Mouse (Mus musculus): ENCODE data around the gene Clns1a. TPM values are rescaled to one million over a fixed set of nuclear protein-coding genes. Genes with fewer than 3 reads are reported as not detected.

The Clns1a gene
- 174 and 179 TPM in 2 replicates for polyA plus RNA-seq (2015; fragmentation: Nextera tagmentation; extraction: Ambion mirVana)

DNA sequence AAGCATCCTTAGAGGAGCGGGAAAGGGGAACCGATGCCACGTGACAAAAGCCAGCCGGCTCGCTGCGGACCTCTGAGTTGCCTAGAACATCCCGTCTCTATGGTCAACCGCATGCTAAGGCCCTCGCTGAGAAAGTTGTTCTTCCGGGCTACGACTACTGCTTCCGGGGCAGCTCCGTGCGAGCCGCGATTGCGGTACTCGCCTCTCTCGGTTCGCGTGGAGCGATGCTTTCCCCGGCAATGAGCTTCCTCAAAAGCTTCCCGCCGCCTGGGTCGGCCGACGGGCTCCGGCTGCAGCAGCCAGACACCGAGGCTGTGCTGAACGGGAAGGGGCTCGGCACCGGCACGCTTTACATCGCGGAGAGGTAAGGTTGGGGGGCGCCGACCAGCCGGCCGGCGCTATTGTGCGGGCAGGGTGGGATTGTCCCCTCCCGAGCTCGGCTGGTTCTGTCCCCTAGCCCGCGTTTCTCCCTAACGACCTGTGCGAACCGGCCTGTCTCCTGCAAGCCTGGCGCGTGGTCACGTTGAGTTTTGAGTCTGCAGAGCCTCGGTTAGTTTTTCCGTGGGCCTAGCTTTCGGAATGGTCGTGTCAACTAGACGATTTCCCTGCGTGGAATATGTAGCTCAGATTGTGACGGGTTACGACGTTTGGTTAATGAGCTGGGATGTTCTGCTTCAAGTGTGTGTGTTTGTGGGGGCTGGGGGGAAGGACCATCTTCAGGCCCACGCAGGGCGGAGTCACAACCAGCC lies at the start of gene Clns1a:
Gene Clns1a (plus strand): TSS at position 129 of the 749 bp plus-strand sequence.
- ATAC-seq (replicated peaks): peak; percentile 99
- Histone ChIP-seq H3K4me2 (peak within 1 kb of the TSS; percentile 79), H3K9me3 (no peaks in the 10 kb centered on the region), H3K9ac (peak within 1 kb of the TSS; percentile 79), H3K4me1 (peaks cover 24% of the 10 kb centered on the region), H3K27me3 (replicated peaks) (no peaks in the 10 kb centered on the region), H3K4me3 (peak within 1 kb of the TSS; percentile 93), H3K27ac (peak within 1 kb of the TSS; percentile 82), H3K36me3 (replicated peaks) (peaks cover 10% of the 10 kb centered on the region; the same call in 1 of the 2 replicates)
- under 1% methylated on average over 63 of the region's 63 CpGs for WGBS

- Histone ChIP-seq H3K4me3 (no peak overlapping the region), H3K27ac (no peak overlapping the region), H3K4me1 (0 out of 2 replicates have a peak, but pooled peaks cover under 1% of the 10 kb centered on the region), H3K4me2 (no peak overlapping the region), H3K36me3 (replicated peaks) (no peaks in the 10 kb centered on the region), H3K9me3 (no peaks in the 10 kb centered on the region), H3K27me3 (replicated peaks) (no peaks in the 10 kb centered on the region), H3K9ac (no peak overlapping the region)
- no peak for ATAC-seq (replicated peaks)
- 92% methylated on average over 5 of the region's 5 CpGs for WGBS
Observed at GRCm38 (mm10) chr7:97647656-97648055, 48.8 kb upstream of the Clns1a start.

DNA sequence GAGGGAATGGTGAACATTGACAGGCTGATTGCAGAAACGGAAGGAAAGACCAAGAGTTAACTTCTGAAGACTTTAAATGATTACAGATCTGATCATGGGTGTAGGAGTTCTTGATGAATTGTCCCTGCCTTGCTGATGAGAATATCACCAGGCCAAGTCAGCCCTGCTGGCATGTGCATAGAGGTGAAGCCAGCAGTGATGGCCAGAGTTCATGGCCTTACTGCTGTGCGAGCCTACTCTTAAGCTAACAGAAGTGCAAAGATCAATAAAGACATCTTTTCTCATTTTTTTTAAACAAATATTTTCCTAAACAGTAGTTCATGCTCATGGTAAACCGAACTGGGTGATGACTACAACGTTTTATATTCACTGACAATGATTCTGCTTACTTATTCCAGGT lies 45.7 kb upstream of the Clns1a start:
- Histone ChIP-seq H3K36me3 (replicated peaks) (no peaks in the 10 kb centered on the region; the same call in 1 of the 2 replicates), H3K9ac (no peak overlapping the region), H3K4me3 (no peak overlapping the region), H3K27ac (no peak overlapping the region), H3K4me1 (no peaks in the 10 kb centered on the region), H3K27me3 (replicated peaks) (no peaks in the 10 kb centered on the region), H3K4me2 (no peak overlapping the region), H3K9me3 (no peaks in the 10 kb centered on the region)
- 91% methylated on average over 4 of the region's 4 CpGs for WGBS
- ATAC-seq (replicated peaks): no peak

DNA sequence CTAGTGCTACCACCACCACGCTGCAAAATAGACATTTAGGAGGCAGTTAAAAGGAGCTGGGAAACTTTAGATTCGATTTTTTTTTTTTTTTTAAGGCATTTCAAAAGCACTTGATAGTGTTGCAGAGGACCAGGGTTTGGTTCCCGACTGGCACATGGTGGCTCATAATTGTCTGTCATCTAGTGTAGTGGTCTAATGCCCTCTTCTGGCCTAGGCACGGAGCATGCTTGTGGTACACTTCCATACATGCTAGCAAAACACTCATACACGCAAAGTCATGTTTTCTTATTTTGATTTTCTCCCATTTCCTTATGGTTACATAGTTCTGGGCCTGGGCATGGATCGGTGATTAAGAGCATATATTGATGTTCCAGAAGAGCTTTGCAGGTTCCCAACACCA lies 40.3 kb upstream of the Clns1a start:
- ATAC-seq (replicated peaks): no peak
- Histone ChIP-seq H3K4me1 (no peaks in the 10 kb centered on the region), H3K27me3 (replicated peaks) (no peaks in the 10 kb centered on the region), H3K36me3 (replicated peaks) (no peaks in the 10 kb centered on the region; the same call in 1 of the 2 replicates), H3K9me3 (no peaks in the 10 kb centered on the region), H3K4me3 (no peak overlapping the region), H3K9ac (no peak overlapping the region), H3K4me2 (no peak overlapping the region), H3K27ac (no peak overlapping the region)
- WGBS: 93% methylated on average over 6 of the region's 6 CpGs

DNA sequence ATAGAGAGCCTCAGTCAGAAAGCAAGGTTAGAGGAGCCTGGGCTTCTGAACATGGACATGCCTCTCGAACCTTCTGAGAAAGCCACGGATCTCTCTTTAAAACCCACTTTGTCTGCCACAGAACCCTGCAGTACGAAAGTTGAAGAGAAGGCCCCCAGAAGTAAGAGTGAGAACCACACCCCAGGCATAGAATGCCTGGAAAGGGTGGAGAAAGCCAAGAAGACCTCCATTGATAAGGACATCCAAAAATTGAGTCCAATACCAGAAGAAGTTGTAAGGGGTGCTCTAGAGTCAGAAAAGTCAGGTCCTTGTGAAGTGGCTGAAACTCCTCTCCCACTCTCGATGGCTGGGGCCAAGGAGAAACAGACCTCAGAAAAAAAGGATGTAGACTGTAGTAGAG lies 34.8 kb upstream of the Clns1a start:
- H3K4me3 ChIP-seq: no peak overlapping the region
- no peaks in the 10 kb centered on the region for H3K27me3 ChIP-seq (replicated peaks)
- no peaks in the 10 kb centered on the region for H3K4me1 ChIP-seq
- peaks cover 17% of the 10 kb centered on the region; the same call in 1 of the 2 replicates for H3K36me3 ChIP-seq (replicated peaks)
- no peak overlapping the region for H3K4me2 ChIP-seq
- H3K27ac ChIP-seq: no peak overlapping the region
- no peak for ATAC-seq (replicated peaks)
- 95% methylated on average over 4 of the region's 4 CpGs for WGBS
- no peak overlapping the region for H3K9ac ChIP-seq
- no peaks in the 10 kb centered on the region for H3K9me3 ChIP-seq

DNA sequence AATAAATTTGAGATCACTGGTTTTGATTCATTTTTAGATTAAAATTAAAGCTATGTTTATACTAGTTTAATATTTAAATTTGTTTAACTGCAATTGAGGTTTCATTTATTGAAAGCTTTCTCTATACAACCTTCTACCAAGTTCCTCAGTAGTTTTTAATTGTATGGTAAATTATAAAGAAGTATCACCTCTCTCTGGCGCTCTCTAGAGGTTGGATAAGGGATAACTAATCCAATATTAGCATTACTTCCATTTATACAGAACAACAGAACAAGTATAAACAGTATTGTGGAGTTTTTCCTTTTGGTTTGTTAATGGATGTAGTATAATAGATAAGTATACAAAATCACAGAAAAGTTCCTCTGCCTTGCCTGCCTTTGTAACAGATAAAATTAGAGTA lies 17.2 kb upstream of the Clns1a start:
- no peak overlapping the region for H3K9ac ChIP-seq
- no peaks in the 10 kb centered on the region for H3K4me1 ChIP-seq
- H3K4me2 ChIP-seq: no peak overlapping the region
- H3K27ac ChIP-seq: no peak overlapping the region
- no peak for ATAC-seq (replicated peaks)
- no peaks in the 10 kb centered on the region for H3K27me3 ChIP-seq (replicated peaks)
- peaks cover 28% of the 10 kb centered on the region for H3K36me3 ChIP-seq (replicated peaks)
- 21% methylated on average over 1 of the region's 1 CpGs for WGBS
- no peaks in the 10 kb centered on the region for H3K9me3 ChIP-seq
- no peak overlapping the region for H3K4me3 ChIP-seq

DNA sequence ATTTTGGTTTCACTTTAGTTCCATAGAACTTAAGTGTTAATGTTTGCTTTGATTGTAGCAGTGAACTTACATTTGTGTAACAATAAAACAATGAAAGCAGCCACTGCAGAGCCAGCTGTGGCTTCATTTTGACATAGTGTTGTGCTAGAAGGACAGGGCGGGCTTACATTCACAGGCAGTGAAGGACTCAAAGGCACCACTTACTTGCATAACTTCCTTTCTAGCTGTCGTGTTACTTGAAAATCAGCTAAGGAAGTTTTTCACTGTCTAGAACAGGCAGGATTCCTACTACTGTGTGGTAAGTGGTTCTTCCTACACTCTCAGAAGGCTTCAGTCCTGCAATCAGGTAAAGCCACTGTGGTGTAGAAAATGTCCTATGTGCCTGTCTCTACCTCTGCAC lies 8.6 kb upstream of the Clns1a start:
- H3K27ac ChIP-seq: no peak overlapping the region
- no peak overlapping the region for H3K4me3 ChIP-seq
- H3K27me3 ChIP-seq (replicated peaks): no peaks in the 10 kb centered on the region
- no peaks in the 10 kb centered on the region for H3K4me1 ChIP-seq
- 92% methylated on average over 2 of the region's 2 CpGs for WGBS
- no peaks in the 10 kb centered on the region for H3K9me3 ChIP-seq
- no peak overlapping the region for H3K4me2 ChIP-seq
- H3K9ac ChIP-seq: no peak overlapping the region
- H3K36me3 ChIP-seq (replicated peaks): peaks cover 27% of the 10 kb centered on the region
- no peak for ATAC-seq (replicated peaks)

DNA sequence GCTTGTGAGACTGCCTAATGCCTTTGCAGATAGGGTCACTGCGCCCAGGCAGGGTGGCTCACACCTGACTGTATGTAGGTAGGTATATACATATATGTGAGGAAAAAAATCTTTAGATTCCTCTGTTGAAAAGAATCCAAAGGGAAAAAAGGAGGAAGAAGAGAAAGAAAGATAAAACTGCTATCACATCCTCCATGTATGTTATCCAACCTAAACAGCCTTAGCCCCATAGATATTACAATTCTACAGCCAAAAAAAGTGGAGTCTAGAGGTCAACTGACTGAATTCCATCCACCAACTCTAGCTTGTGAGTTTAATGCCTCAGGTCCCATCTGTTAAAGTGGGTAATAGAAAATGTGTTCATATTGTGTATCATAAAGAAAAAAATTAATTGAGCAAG lies 993 bp upstream of the Clns1a start:
- peak overlapping the region; percentile 79; the same call in 1 of the 2 replicates for H3K4me2 ChIP-seq
- H3K4me3 ChIP-seq: peak overlapping the region; percentile 93; the same call in 1 of the 2 replicates
- no peaks in the 10 kb centered on the region for H3K27me3 ChIP-seq (replicated peaks)
- WGBS: 100% methylated on average over 1 of the region's 1 CpGs
- peaks cover 10% of the 10 kb centered on the region; the same call in 1 of the 2 replicates for H3K36me3 ChIP-seq (replicated peaks)
- peaks cover 24% of the 10 kb centered on the region for H3K4me1 ChIP-seq
- no peak overlapping the region; the same call in 1 of the 2 replicates for H3K9ac ChIP-seq
- no peaks in the 10 kb centered on the region for H3K9me3 ChIP-seq
- ATAC-seq (replicated peaks): no peak
- H3K27ac ChIP-seq: no peak overlapping the region

- Histone ChIP-seq H3K27me3 (replicated peaks) (no peaks in the 10 kb centered on the region), H3K4me1 (peaks cover 24% of the 10 kb centered on the region), H3K4me2 (peak overlapping the region; percentile 79), H3K9me3 (no peaks in the 10 kb centered on the region), H3K9ac (peak overlapping the region; percentile 47; the same call in 1 of the 2 replicates), H3K36me3 (replicated peaks) (peaks cover 10% of the 10 kb centered on the region; the same call in 1 of the 2 replicates), H3K27ac (peak overlapping the region; percentile 82), H3K4me3 (peak overlapping the region; percentile 93)
- peak; percentile 83 for ATAC-seq (replicated peaks)
- WGBS: 30% methylated on average over 19 of the region's 19 CpGs
Observed at GRCm38 (mm10) chr7:97696133-97696505, 315 bp upstream of the Clns1a start.

DNA sequence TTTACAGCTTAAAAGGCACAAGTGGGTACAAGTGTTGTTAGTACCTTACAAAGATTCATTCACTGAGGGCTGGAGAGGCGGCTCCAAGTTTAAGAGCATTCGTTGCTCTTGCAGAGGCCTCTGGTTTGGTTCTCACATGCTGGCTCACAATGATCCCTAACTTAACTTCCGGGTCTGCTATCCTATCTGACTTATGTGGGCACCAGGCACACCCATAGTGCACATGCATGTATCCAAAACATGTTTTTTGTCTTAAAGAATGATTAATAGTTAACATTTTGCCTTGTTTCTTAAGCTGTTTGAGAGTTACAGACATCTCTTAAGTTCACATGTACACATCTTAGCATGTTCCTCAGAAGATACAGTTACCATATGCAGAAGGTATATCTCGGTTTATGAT lies 3.7 kb downstream of the Clns1a start:
- no peak overlapping the region for H3K4me3 ChIP-seq
- H3K9ac ChIP-seq: no peak overlapping the region
- H3K9me3 ChIP-seq: no peaks in the 10 kb centered on the region
- no peaks in the 10 kb centered on the region for H3K27me3 ChIP-seq (replicated peaks)
- no peak for ATAC-seq (replicated peaks)
- peaks cover 10% of the 10 kb centered on the region; the same call in 1 of the 2 replicates for H3K36me3 ChIP-seq (replicated peaks)
- WGBS: 93% methylated on average over 4 of the region's 4 CpGs
- H3K4me2 ChIP-seq: no peak overlapping the region
- H3K27ac ChIP-seq: no peak overlapping the region
- peaks cover 23% of the 10 kb centered on the region for H3K4me1 ChIP-seq

DNA sequence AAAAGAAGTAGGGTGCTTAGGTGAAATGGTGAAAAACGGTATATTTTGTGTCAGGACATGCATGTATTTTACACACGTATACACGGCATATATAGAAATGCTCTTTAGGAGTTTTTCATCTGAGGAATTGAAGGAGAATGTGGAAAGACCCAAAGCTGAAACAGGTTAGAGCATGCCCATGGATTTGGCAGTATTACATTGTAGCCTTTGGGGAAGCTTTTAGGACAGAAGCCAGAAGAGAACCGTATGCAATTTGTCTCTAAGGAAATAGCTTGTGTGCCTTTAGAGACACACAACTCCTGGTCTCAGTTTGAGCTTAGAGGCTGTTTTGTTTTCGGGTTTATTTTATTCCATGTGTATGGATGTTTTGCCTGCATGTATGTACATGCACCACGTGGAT lies 4.7 kb downstream of the Clns1a start:
- 88% methylated on average over 6 of the region's 6 CpGs for WGBS

GRCm38 (mm10) chr7:97707123-97707522 lies 10.7 kb downstream of the Clns1a start:
- no peaks in the 10 kb centered on the region for H3K36me3 ChIP-seq (replicated peaks)
- H3K27ac ChIP-seq: no peak overlapping the region
- no peaks in the 10 kb centered on the region for H3K9me3 ChIP-seq
- no peak overlapping the region for H3K9ac ChIP-seq
- no peak for ATAC-seq (replicated peaks)
- H3K27me3 ChIP-seq (replicated peaks): no peaks in the 10 kb centered on the region
- no peaks in the 10 kb centered on the region for H3K4me1 ChIP-seq
- 80% methylated on average over 4 of the region's 4 CpGs for WGBS
- H3K4me3 ChIP-seq: no peak overlapping the region
- no peak overlapping the region for H3K4me2 ChIP-seq

More for the DNA sequence above, 4.7 kb downstream of the Clns1a start:
- Histone ChIP-seq H3K27ac (no peak overlapping the region), H3K4me2 (no peak overlapping the region), H3K4me1 (peaks cover 14% of the 10 kb centered on the region), H3K9ac (no peak overlapping the region), H3K9me3 (no peaks in the 10 kb centered on the region), H3K4me3 (no peak overlapping the region), H3K36me3 (replicated peaks) (peaks cover 10% of the 10 kb centered on the region; the same call in 1 of the 2 replicates), H3K27me3 (replicated peaks) (no peaks in the 10 kb centered on the region)
- ATAC-seq (replicated peaks): no peak

DNA sequence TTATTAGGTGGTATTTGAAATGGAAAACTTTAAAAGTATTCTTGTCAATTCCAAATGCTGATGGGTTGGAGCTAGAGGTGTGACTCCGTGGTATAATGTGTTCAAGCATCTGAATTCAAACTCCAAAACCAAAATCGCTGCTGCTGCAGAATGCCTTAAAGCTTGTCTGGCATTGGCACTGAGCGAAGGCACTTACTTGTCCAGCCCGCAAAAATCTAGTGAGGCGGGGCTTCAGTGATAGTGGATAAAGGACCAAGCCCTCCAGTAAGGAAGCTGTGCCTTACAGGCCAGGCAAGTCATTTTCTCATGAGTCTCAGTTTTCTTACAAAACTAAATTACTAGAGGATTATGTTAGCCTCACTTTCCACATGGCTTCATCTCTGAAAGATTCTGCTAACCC lies 11.4 kb downstream of the Clns1a start:
- no peaks in the 10 kb centered on the region for H3K9me3 ChIP-seq
- no peaks in the 10 kb centered on the region for H3K27me3 ChIP-seq (replicated peaks)
- peaks cover 4% of the 10 kb centered on the region; the same call in 1 of the 2 replicates for H3K36me3 ChIP-seq (replicated peaks)
- no peak overlapping the region for H3K27ac ChIP-seq
- ATAC-seq (replicated peaks): no peak
- no peak overlapping the region for H3K4me2 ChIP-seq
- H3K4me3 ChIP-seq: no peak overlapping the region
- WGBS: 93% methylated on average over 5 of the region's 5 CpGs
- H3K9ac ChIP-seq: no peak overlapping the region
- no peaks in the 10 kb centered on the region for H3K4me1 ChIP-seq

Data from midbrain, embryonic 15.5 days (tissue).